Mouse (Mus musculus) embryo, embryonic 11.5 days (tissue): ENCODE measurements around the gene Nfkb2.
A peak's percentile ranks its signal among the peaks of the same experiment; 100 is the strongest.

Experiments
- DNase-seq: peaks from one replicate; pipeline ENCODE4 v3.0.0-alpha.2; 2012; ENCODE audit warnings: low read depth, low spot score

The Nfkb2 gene

DNA sequence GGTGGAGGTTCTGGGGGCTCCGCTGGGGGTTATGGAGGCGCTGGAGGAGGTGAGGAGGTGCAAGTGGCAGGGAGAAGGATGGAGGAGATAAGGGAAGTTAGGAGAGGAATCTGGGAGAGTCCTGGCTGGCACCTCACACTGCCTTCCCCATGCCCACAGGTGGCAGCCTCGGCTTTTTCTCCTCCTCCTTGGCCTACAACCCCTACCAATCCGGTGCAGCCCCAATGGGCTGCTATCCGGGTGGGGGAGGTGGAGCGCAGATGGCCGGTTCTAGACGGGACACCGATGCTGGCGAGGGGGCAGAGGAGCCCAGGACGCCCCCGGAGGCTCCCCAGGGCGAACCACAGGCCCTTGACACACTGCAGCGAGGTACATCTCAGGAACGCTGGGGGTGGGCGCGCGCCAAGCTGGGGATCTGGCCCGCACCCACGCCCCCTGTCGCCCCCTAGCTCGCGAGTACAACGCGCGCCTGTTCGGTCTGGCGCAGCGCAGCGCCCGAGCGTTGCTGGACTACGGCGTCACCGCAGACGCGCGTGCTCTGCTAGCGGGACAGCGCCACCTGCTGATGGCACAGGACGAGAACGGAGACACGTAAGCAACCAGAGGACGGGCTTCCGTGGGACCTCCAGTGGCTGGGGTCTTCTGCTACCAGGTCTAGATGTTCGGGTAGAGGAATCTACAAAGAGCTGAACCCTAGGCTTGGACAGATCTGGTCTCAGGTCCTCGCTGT, 4.8 kb downstream of the Nfkb2 start:
- peak; percentile 87 for DNase-seq

DNA sequence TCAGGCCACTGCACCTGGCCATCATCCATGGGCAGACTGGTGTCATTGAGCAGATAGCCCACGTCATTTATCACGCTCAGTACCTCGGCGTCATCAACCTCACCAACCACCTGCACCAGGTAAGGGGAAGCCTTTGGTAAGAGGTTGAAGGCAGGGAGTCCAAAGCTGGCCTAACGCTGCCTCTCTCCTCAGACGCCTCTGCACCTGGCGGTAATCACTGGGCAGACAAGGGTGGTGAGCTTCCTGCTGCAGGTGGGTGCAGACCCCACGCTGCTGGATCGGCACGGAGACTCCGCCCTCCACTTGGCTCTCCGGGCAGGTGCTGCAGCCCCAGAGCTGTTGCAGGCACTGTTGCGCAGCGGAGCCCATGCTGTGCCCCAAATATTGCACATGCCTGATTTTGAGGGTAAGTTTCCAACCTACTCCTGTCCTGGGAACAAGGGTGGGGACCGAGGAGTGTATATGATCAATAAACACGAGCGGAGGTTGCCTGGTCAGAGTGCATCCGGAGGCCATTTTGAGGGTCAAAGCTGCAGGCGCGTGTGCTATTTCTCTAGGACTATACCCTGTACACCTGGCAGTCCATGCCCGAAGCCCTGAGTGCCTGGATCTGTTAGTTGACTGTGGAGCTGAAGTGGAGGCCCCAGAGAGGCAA, 5.7 kb downstream of the Nfkb2 start:
- DNase-seq: no peak

DNA sequence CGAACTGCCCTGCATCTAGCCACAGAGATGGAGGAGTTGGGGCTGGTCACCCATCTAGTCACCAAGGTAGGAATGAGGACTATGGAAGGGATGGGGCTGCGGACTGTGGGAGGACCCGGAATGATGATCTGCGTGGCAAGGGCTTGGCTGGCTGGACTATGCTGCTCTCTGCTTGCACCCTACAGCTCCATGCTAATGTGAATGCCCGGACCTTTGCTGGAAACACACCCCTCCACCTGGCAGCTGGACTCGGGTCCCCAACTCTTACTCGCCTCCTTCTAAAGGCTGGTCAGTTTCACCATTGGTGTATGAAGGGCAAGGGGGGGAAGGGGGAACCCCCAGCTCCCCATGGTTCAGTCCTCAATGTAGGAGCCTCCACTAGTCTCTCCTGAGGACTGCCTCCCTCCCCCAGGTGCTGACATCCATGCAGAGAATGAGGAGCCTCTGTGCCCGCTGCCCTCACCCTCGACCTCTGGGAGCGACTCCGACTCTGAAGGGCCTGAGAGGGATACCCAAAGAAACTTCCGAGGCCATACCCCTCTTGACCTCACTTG, 6.3 kb downstream of the Nfkb2 start:
- no peak for DNase-seq

DNA sequence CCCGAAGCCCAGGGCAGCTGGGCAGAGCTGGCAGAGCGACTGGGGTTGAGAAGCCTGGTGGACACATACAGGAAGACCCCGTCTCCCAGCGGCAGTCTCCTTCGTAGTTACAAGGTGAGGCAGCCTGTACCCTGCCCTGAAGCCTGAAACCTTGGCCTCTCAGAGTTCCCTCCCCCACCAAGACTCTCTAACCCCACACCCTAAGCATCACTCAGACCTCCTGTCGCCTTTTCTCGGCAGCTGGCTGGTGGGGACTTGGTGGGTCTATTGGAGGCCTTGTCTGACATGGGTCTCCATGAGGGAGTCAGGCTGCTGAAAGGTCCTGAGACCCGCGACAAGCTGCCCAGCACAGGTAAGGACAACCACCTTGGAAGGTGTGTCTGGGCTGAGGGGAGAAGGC, 7.2 kb downstream of the Nfkb2 start:
- no peak for DNase-seq

DNA sequence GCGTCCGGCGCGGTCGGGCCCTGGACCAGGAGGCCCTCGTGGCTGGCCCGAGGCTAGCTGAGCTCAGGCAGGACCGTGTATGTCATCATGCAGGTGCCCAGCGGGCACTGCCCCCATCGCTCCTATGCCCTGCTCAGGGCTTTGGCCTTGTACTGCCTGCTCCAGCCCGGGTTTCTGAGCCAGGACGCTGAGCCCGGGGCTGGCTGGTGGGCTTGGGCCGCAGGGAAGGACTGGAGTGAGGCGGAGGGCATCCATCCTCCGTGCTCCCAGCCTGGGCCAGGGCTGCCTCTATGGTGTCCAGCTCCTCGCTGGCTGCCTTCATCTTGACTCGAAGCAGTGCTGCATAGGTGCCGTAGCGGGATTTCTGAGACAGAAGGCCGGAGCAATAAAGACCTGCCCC, 8.4 kb downstream of the Nfkb2 start:
- DNase-seq: no peak

DNA sequence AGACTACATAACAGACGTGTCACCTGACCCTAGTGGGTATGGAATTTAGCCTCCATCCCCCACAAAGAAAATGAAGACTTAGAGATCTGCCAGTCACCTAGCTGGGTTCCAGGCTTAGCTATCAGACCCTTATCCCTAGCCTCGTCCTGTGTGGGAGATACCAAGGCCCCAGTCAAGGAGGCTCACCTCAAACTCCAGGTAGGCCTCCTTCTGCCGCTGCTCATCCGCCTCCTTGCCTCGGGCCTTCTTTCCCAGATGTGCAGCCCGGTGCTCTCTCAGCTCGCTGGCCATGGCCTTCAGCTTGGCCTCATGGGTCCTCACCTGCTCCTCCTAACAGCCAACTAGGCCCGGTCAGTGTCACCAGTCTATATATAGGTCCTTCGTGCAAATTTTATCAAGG, 9.0 kb downstream of the Nfkb2 start:
- no peak for DNase-seq

DNA sequence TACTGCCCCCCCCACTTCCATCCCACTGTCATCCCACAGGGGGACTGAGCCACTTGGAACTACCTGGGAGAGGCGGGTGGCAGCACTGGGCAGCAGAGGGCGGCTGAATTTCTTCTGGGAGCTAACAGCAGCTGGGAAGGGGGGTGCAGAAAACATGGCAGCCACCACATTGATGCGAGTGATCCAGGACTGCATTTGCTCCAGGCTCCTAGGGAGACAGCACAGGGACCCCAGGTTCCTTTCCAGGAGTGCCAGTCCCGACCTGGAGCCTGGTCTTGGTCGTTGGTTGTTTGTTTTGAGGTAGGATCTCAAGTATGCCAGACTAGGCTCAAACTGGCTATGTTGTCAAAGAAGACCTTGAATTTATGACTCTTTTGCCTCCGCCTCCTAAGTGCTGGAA, 9.5 kb downstream of the Nfkb2 start:
- DNase-seq: no peak

DNA sequence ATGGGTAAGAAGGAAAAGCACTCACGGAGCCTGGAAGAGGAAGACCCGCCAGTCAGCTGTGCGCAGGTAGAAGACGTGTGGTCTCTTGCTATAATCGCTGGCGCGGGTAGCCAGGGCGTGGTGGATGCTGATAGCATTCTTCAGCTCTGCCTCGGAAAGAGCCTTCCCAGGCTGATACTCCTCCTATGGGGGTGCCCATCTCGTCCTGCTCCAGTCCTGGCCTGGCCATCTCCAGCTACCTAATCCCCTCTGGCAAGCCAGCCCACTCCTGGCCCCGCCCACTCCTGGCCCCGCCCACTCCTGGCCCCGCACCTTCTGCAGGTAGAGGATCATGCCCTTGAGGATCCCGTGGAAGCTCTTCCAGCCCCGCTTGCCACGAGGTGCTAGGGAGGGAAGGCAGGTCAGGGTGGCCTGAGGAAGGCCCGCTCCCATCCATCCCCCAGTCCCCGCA, 10.1 kb downstream of the Nfkb2 start:
- DNase-seq: no peak

DNA sequence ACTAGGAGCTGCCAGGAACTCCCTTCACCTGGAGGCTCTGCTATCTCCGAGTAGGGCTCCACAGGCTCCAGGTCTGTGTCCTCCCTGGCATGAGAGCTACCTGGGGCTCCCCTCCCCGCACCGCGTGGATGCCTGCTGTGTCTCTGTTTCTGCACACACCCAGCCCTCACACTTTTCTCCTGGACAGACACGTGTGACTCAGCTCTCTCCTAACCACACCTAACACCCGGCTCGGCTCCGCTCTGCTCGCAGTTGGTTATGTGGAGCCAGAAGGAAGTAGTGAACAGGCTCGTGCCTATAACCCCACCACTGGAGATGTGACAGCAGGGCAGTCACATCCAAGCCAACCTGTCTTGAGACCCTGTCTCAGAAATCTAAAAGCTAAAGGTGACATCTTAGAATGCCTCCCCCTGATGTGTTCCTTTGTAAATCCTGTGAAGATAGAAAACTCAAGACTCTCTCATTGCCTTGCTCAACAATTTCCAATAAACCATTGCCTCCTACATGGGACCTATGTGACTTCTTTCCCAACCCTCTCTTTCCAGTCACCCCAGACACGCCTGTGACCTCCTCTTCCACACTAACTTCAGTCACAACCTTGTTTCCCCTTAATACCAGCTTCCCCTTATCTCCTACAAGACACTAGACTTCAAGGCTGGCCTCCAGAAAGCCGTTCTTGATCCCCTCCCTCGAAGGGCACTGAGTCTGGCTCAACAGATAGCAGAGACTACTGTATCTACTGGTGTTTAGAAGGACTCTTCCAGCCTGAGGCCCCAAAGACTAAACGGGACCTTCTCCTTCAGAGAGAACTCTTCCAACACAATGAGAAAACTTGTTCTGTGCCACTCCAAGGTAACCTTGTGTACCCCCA, 11.0 kb downstream of the Nfkb2 start:
- DNase-seq: no peak

DNA sequence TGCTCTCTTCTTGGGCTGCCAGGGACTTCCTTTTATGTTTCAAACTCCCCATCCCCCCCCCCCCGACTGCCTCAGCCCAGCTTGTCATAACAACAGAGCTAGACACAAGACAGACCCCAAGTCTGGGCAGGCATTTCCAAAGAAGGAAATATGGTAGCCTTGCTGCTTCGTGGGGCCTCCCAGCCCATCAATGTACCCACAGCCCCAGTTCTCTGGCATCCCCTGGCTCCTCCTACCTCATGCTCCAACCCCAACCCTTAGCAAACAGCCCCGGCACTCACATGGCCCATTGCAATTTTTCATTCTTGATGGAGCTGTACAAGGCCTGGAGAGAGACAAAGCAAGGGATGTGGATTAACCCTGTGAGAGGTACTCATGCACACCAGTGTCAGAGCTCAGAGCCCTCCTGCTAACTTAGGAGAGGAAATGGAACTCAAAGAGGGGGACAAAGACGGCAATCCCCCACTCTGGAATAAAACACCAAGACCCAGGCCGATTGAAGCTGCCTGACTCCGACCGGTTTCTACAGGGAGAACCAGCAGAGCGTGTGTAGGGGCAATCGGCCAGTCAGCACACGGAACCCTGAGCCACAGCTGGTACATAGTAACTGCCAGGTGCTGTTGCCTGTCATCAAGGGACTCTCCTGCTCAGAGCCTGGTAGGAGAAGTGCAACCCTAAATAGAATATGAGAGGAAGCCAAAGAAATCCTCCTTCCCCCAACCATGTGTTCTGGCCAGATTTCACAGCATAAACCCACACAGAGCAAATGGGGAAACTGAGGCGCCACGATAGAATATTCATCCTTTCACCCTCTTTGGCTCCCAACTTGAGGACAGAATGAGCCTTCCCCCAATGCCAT, 11.9 kb downstream of the Nfkb2 start:
- no peak for DNase-seq

DNA sequence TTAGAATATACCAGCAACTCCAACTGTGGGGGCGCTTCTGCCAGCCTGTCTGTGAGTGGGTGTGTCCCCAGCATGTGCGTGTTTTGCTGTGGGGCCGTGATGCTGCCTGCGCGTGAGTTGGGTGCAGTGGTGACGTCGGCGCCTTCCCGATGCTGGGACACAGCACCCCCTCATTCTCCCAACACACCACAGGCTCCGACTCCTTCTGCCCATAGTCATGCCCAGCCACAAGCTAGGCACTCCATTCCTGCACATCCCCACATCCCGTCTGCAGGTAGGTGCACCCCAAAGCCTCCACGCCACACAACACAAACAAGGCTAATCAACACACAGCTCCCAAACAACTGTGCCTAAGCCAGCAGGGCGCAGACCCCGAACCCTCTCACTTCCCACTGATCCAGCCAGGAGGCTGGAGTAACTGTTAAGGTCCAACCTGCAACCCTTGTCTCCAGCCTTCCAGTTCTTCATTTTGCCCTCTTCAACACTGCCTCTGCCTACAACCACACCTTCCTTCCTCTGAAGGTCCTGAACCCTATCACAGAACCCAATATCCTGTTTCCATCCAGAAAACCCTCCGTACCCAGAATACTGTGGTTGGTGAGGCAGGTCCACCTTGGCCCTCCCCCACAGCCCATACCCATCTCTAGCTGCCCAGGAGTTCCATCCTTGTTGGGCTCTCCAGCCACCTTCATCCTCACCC, 12.9 kb downstream of the Nfkb2 start:
- no peak for DNase-seq

DNA sequence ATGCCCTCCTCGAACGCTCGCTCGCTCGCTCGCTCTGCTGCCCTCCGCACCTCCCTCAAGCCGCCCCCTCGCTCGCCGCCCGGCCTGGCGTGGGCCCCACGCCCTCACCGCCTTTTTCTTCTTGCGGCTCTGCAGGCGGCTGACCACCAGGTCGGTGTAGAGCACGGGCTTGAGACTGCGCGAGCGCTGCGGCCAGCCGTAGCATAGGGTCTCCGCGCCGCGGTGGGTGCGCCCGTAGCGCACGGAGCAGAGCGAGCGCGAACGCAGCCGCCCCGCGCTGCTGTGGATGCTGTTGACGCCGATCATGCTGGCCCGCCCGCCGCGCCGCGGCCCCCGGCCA, 13.4 kb downstream of the Nfkb2 start:
- no peak for DNase-seq

DNA sequence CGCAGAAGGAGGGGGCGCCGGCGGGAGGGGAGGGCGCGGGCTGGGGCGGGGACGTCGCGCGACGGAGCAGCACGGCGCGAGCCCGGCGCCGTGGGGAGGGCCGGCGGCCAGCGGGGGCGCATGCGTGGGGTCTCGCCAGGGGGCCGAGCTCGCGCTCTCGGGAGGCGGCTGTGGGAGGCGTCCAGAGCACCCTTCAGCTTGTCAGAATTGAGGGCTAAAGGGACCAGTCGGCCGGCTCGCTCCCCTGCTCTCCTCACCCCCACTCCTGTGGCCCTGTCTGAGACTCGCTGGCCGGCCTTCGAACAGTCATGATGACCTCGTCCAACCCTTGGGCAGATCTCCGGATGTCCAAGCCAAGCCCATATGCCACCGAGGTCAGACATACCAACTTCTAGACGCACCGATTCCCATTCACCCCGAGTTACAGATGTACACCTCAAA, 13.9 kb downstream of the Nfkb2 start:
- DNase-seq: no peak

DNA sequence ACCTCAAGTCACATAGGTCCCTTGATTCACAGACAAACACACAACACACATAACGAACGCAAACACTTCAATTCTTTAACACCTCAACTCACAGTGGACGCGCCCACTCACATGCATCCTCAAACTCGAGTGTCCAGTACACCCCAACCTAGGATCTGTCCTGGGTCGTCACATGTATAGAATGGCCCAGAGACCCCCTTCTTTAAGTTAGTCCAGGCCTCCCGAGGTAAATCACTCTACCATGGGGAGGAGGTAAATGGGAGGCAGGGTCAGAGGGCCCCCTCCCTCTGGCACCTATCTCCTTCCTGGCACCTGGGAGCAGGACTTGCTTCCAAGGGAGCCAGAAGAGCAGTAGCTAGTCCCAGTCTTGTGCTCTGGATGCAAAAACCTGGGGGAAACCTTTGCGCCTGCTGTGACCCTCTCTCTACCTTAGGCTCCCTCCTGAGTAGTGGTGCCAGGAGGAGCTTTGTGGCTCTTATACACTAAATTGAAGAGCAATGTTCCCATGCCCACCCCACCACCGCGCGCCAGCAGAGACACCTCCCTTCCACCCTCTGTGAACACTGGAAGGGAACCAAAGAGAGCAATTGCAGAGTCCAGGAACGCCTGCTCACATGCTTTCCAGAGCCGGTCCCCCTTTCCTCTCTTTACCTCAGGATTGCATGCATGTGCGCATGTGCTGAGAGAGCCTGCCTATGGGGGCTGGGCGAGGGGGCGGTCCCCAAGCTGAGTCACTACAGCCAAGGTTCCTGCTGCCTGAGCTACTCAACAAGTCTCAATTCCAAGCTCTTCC, 14.7 kb downstream of the Nfkb2 start:
- no peak for DNase-seq

DNA sequence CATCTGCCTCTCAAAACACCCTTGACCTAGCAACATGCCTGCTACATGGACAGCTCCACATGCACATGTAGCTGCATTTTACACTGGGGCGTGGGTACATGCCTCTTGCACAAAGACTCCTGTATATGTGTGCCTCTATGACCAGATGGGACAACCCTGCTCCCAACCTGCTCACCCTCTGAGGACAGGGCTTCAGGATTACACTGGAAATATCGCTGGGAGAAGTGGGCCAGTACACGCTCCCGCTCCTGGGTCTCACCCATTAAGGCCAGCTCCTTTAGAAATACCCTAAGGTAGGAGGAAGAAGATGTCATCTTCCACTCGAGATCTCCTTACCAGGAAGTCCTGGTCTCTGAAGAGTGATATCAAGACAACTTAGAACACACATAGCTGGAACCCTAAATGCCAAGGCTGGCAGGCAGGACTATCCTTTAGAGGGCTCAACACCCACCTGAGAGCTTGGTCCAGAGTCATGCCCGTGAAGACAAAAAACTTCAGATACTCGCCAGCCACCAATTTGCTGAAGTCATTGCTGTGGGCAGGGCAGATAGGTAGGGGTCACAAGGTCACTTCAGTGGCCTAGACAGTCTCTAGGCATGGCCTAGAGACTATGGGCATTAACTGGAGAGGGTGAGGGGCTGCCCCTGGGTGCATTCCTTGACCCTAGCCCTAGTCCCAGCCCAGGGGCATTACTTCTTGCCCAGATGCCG, 16.1 kb downstream of the Nfkb2 start:
- DNase-seq: no peak

DNA sequence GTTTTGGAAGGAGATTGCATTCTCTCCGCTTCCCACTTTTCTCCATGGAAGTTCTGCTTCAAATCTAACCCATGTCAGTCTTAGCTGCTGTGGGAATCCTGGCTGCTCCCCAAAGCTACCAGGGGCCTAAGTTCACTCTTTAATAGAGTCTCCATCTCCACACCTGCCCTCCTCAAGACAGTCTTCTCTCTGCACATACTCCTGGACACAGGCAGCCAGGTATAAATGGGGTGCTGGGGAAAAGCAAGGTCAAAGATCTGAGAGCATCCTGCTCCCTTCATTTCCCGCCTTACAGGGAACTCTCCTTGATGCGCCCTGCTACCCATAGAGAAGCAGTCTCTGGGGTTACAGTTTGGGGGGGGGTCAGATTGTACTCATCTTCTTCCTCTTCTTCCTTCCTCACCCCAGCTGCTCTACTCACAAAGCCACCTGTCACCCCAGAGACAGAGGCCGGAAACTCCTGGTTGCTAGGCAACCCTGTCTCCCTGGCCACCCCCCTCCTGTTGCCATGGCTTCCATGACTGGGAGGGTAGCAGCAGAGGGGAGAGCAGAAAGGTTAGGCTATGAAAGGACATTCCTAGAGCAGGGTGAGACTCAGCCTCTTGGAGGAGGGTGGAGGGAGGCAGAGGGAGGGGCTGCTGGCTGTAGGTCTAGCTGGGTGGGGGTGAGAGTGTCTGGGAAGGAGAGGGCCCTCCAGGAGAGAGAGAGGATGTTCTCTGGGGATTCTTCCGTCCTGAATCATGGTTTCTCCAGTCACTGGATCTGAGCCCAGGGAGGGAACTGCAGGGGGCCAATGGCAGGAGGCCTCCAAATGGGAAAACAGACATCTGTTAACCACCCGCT, 17.2 kb downstream of the Nfkb2 start:
- DNase-seq: no peak

DNA sequence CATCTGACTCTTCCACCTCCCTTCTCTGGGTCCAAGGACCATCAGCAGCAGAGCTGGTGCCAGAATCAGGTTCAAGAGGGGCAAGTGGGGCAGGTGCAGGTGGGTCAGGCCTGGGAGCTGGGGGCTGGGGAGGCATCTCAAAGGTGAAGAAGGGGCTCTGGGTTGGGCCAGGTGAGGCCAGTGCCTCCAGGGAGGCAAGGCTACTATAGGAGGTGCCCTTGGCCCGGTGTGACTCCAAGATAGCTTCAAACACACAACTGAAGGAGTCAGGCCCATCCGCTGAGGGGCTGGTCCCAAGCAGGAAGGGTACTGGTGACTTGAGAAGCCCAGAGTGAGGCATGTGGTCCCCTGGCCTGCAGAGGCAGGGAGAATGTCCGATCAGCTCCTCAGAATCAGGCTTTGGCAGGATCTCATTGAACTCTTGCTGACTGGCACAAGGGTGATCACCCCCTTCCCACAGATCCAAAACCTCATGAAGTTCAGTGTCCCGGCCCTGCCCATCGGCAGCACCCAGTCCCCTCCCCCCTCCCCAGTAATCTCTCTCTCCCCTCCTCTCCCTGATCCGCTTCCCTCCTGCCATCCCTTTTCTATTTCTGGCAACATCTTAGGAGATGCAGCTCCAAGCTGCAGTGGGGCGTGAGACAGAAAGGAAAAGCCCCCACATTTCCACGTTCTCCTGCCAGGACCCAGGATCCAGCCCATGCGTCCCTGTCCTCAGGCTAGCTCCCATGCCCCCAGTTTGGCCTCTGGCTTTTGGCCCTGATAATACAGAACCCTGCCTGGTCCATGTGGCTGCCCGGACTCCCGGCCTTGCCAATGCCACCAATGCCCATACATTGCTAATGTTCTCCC, 18.2 kb downstream of the Nfkb2 start:
- no peak for DNase-seq
